Mouse (Mus musculus): ENCODE results near the gene Tmem30c. TPM values are rescaled to one million over a fixed set of nuclear protein-coding genes. Genes with fewer than 3 reads are reported as not detected.

Gene Tmem30c
- polyA plus RNA-seq (2012; rRNA removed), result 0.03 TPM in 1 of 2 replicates, not detected in the other

GRCm38 (mm10) chr16:57292765-57293164 lies at the start of gene Tmem30c:
TSS of gene Tmem30c (minus strand) at chr16:57292865.

GRCm38 (mm10) chr16:57231089-57231936 lies 61.4 kb downstream of the Tmem30c start, which contains the start of gene Tbc1d23:
TSS of gene Tbc1d23 (minus strand) at chr16:57231504.

Other genes starting within 250 kb of the Tmem30c start
- gene Tmem45a2, start 221.5 kb downstream of the Tmem30c start, polyA plus RNA-seq (2012; rRNA removed), result 0.24 and 0.31 TPM in 2 replicates
- gene Tomm70a, start 171.2 kb downstream of the Tmem30c start, polyA plus RNA-seq (2012; rRNA removed), result 18.0 and 19.2 TPM in 2 replicates
- gene Nit2, start 125.5 kb downstream of the Tmem30c start, polyA plus RNA-seq (2012; rRNA removed), result 31.0 and 36.6 TPM in 2 replicates
- 9.2 and 11.0 TPM in 2 replicates for gene Tbc1d23, start 61.4 kb downstream of the Tmem30c start, polyA plus RNA-seq (2012; rRNA removed)
- gene Filip1l, start 60.2 kb upstream of the Tmem30c start, polyA plus RNA-seq (2012; rRNA removed), result 4.9 and 5.2 TPM in 2 replicates